Mouse (Mus musculus) c-Kit-positive CD71-negative TER-119-negative erythroid progenitor cells, embryonic 14.5 days (primary cell): ENCODE measurements around the gene Fbxl7.
"Not testable (repeated sequence)": the region's sequence is repeated elsewhere in the genome, so short reads cannot be mapped to it uniquely, and the experiment has no call there.

Source experiments
- DNase-seq: peaks from one replicate; pipeline ENCODE4 v3.0.0-alpha.2; 2013; ENCODE audit warnings: low read depth

Fbxl7 gene

DNA sequence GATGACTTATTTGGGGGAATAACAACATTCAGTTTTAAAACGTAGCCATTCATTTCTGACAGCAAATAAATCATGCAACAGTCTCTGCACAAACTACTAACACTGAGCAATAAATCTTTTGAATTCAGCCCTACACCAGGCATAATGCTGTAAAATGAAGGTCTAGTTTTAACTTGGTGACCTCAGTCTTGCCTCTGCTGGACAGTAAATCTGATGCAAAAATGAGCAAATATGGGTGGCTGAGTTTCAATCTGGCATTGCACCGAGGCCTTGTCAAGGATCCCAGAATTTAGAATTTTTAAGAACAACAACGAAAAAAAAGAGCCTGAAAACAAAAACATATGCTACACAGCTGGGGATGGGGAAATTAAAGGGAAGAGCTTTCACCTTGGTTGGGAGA is 85.8 kb downstream of the Fbxl7 start:
- no peak for DNase-seq

DNA sequence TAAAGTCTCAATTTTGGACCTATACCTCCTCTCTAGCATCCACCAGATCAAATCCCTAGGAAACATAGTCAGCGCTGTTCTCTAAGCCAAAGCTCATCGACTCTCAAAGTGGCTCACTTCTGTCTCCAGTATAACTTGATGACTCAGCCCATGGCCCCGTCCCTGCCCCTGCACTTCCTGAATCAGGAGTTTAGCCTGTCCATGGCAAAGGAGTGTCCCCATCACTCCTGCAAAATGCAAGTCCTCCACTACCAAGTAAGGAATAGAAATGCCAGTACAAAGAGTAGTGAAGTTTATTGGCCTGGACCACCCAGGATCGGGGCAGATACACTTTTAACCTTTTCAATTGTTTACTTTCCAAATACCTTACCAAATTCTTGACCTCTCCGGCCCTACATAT is 91.3 kb downstream of the Fbxl7 start:
- no peak for DNase-seq

DNA sequence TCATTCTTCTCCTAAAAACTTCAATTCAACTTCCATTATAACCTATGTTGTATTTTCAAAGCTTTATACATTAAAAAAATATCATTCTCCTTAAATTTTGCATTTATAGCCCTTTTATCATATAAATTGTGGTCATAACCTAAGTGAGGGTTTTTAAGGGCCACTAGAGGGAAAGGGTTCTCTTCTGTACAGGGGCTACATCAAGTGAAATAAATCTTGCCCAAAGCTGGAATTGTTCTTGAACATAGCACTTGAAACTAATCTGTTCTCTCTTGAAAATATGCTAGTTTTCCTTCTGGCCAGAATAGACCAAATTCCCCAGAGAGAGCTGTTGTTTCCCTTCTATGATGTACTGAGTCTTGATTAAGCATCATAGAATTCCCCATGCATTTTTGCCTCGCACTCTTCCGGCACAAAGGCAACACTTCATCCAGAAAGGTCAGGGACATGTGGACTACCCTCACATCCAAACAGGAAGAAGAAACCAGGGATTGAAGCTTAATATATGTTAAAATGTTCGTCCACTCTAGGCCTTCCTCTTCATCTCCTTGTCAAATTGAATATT is 95.8 kb downstream of the Fbxl7 start:
- DNase-seq = no peak

DNA sequence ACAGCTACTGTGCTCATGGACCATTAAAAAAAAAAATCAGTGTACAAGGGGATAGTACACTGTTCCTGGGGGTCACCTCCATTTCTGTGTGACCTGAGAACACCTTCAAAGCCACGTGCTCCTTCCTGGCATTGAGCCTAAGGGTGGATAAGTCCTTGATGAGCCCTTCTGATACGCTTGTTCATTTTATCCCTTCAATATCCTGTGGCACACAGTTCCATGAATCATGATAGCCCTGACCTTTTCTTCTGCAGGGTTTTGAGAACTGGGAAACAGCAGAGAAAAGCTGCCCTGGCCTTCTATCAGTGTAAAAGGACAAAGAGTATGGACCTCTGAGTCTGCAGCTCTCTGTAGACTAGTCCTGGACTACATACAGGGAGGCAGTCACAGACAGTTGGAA is 99.4 kb downstream of the Fbxl7 start:
- no peak for DNase-seq

DNA sequence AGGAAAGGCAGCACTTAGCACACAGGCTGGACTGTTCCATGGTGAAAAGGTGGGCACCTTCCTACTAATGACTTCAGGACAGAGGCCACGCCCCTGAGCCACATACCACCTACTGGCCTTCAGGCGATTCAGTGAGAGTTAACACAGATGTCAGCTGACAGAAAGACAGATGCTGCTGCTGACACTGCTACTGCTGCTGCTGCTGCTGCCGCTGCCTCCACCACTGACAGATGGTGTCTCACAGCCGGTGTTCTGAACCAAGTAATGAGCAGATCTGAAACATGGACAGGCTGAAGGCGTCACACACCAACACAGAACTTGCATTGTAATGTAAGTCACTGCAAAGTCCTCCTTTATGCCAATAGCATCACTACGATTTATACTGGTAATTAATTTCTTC is 99.9 kb downstream of the Fbxl7 start:
- no peak for DNase-seq

DNA sequence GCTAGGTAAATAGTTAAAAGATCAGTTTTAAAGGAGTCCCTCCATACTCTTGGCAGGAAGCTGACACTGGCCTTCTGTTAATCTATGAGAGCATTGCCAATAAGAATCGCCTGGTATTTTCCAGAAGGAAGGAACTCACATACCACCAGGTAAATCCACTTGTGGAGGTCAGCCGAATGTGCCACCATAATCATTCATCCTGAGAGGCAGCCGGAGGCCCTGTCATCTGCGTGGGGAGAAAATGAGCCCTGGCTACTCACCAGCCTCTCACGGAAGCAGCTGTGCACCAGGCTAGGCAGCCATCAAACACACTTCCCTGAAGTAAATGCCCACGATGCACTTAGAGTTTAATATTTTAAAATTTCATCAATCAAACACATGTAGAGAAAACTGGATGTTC is 108.2 kb downstream of the Fbxl7 start:
- DNase-seq = no peak

DNA sequence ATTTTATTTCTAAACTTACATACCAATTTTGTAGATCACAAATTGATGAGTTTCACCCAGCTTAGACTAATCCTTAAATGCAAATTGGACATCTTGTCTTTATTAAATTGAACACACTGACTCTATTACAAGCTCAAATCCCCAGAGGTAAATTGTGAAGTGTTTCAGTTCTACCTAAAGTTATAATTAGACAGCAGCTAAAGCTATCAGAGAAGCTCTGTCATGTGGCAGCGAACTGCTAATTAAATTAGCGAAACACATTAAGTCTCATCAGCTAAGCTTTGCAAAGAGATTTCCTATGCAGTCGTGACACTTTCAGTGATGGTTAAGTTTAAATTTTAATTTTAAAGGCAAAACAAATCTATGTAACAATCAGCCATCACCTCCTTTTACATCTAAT is 114.8 kb downstream of the Fbxl7 start:
- no peak for DNase-seq

DNA sequence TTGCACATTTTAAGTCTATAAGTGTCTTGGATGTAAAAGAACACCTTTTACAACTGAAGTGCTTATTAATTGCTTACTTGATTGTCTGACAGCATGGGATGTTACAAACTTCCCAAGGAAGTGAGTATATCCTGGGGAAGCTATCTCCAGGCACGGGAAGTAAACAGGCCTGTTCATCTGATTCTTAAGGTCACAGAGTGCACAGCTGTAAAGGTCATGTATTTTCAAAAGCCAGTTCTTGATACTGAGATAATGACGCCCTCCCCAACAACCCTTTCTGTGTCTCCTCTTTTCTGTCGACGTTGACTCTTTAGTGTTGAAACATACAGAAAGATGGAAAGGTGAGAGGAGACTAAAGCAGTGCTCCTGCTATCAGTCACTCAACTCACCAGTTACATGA is 116.3 kb downstream of the Fbxl7 start:
- no peak for DNase-seq

DNA sequence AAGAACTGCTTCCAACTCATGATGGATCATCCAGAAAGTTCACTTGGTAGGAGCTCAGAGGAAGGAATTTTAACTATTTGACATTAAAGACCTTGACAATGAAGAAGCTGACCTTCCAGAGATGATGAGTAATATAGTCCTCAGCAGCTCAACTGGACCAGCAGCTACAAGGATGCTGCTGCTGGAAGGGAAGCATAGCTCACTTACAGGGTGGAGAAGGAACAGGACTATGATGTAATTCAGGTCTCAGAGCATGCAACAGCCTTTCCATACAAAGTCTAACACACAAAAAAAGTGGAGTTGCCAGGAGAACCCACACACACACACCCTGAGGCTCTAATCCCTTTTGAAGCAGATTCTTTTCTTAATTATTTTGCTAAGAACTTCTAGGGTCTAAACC is 119.7 kb downstream of the Fbxl7 start:
- no peak for DNase-seq

DNA sequence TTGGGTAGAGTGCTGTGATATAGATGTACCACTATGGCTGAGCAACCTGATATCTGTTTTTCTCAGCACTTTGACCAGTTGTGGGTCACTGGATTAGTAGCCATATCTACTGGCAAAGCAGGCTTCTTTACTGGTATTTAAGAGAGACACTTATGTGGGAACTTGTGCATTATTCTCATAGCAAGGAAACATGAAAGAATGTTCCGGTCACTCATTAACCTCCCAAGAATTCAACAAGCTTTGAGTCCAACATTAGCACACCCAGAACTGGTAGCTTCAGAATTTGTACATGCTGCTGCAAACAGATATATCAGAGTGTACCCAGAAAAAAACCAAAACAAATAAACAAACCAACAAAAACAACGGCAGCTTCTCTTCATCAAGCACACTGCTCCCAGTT is 120.5 kb downstream of the Fbxl7 start:
- DNase-seq = no peak

DNA sequence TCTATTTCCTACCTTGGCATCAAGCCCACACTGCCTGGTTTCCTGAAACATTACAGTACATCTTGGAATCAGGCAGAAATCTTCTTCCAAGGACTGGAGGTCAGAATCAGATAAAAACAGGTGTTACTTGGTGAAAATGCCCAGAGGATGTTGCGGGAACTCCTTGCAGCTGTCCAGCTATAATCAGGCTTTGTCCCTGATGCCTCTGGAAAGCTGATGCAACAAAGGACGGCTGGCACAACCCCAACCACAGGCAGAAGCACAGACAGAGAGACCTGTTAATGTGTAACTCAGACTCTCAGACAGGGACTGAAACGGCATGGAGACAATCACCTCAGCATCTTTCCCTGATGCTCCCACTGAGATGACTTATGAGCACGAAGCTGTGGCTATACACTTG is 133.7 kb downstream of the Fbxl7 start:
- DNase-seq = no peak

DNA sequence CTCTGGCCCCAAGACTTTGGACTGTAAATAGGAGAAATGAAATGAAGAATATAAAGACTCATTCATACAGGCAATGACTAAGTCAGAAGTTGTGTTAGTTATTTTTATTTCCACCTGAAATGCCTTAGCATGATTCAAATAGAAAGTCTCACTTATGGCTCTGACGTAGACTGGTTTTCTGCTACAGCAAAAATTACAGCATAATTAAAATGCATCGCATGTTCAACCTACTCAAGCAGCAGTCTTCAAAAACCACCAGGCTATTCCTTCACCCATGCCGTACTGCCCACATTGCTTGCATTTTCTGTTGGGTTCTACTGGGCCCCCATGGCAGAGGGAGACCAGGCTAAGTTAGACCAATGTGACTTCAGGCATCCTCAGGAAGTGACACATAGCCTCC is 146.9 kb downstream of the Fbxl7 start:
- no peak for DNase-seq

DNA sequence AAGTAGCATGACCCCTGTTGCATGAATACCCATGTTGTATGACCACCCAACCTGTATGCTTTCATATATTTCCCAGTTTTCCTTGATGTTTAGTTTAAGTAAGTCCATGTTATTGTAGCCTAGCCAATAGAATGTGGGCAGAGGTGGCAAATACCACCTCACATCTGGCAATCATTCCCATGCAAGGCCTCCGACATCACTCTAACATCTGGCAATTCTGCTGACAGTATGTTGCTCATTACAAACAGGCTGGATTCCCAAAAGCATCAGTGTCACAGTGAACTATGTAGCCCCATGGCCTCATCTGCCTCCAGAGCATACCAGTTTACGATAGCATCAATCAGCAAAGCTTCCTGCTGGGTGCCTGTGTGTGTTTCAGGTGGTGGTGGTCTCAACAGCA is 163.0 kb downstream of the Fbxl7 start:
- no peak for DNase-seq

DNA sequence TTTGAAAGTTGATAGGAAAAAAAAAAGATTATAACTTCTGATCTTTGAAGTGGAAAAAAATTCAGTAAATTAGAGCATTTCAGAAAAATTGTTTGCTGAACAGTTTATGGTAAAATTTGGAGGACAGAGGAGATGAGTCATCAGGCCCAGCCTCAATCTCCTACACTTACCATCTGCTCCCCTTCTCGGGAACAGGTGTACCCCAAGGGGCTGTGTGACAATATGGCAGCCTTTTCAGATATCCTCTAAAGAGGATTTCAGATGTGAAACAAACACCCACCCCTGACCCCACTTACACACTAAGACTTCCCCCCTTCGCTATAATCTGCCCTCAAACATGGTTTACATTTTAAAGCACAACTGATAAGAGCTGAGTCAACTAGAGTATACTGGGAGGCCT is 164.6 kb downstream of the Fbxl7 start:
- no peak for DNase-seq

DNA sequence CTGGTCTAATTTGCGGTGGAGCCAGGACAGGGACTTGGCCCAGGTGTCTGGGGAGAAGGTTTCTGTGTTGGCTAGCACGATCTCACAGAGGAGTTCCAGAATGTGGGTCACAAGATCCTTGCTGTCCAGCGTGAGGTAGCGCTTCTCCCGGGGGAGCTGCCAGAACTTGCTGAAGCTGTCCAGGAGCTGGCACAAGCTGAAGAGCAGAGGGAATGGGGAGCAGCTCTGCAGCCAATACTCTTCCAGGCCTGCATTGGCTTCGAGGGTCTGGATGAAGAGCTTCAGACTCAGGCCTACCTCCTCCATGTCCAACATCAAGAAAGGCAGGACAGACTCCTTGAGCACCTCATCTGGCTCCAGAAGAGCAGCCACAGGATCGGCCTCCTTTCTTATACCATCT is 166.0 kb downstream of the Fbxl7 start:
- DNase-seq = not testable (repeated sequence)

DNA sequence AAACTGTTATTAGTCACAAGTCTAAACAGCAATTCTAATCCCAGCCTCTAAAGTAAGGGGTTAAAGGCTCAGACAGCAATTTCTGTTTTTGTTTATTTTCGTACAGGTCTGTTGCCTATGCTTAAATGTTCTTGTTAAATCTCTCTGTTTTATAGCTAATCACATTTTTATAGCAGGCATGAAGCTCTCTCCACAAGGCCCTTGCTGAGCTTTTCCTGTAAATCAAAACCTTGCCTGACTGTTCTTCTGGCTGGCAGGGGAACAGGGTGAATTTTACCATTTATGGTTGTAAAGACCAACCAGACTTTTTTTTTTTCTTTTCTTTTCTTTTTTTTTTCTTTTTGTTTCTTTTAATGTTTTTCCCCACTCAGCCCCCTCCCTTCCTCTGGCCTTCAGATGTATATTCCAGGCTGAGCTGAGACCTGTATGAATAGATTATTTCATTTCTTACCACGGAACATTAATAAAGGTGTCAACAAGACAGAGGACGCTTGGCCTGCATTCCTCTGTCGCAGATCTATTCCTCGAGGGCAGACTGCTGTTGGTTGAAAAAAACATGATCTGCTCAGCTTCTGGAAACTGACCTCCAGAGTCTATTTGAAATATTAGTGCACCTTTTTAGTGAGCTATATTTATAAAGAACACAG is 176.9 kb downstream of the Fbxl7 start:
- no peak for DNase-seq

DNA sequence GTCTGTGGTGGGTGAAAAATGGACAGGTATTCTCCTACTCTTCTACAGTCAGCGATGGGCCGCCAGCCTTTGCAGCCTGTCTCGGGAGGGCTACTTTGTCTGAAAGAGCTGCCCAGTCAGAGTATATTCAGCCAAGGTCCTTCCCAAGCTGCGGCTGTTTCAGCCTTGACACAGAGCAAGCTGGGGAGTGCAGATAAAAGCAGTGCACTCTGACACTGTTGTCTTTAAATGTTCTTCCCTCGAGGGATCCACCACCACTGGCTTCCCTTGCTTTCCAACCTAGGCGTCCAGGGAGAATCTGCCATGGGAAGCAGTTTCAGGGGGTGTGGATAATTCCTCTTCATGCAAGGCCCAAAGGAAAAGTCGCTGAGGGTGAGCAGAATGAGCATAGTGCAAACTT is 177.4 kb downstream of the Fbxl7 start:
- DNase-seq = no peak

DNA sequence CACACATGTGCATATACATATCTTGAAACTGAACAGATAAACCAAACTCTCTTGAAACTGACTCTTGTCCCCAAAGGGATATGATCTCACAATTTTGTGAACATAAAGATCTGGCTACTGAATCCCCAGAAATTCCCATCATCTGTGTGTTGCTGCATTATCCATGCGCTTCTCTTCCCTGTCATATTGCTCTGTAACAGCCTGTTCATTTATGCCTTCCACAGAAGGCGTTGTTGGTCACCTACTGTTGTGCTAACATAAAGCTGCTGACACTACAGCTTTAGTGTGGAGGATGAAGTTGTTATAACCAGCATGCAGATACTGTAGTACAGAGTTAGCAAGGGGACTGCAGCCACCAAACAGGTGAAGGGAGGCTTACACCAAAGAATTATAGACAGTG is 179.2 kb downstream of the Fbxl7 start:
- DNase-seq = no peak

DNA sequence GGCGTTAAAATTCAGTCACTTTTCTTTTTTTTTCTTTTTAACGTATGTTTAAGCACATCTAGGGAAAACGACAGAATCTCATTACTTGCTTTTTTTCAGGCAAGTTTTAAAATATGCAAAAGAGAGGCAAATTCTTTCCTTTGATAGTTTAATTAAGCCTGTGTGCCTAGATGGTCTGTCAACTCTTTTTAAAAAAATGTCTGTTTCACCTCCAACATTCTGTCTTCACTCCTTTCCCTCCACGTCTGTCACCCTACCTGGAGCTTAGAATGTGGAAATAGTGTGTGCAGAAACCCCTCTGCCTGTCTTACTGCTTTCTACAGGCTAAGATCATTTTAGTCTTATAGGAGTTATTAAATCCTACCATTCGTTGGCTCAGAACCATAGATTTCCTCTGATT is 179.7 kb downstream of the Fbxl7 start:
- DNase-seq = no peak

DNA sequence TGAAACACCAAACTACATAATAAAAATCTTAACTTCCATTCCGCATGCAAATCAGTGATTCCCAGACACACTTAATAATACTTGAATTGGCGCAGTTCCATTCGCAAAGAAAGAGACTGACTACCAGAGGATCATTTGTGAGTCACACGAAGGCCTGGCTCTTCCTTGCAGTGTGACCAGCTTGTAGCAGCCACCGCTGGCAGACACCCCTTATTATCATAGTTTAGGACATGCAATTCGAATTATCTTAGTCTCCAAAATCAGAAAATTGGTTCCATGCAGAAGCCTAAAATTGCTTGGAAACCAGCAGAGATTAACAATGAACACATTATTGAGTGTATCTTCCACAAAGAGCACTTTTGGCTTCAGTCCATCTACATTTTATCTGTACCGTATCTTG is 183.1 kb downstream of the Fbxl7 start:
- no peak for DNase-seq

DNA sequence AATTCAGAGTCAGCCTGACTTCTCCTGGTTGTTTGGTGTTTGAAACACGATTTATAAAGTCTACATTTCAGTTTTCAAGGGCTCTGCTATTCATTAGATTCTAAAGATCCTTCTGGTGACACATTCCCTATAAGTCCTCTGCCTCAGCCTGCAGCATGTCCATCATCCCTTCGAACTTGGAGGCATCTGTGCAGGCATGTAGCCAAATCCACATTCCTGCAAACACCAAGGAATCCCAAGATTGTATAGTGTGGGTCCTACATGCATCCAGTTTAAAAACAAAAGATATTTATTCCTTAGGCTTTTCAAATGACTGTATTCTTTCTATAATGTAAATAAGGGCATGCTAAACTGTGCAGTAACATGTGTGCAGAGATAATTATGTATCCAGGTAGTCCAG is 190.4 kb downstream of the Fbxl7 start:
- DNase-seq = no peak

DNA sequence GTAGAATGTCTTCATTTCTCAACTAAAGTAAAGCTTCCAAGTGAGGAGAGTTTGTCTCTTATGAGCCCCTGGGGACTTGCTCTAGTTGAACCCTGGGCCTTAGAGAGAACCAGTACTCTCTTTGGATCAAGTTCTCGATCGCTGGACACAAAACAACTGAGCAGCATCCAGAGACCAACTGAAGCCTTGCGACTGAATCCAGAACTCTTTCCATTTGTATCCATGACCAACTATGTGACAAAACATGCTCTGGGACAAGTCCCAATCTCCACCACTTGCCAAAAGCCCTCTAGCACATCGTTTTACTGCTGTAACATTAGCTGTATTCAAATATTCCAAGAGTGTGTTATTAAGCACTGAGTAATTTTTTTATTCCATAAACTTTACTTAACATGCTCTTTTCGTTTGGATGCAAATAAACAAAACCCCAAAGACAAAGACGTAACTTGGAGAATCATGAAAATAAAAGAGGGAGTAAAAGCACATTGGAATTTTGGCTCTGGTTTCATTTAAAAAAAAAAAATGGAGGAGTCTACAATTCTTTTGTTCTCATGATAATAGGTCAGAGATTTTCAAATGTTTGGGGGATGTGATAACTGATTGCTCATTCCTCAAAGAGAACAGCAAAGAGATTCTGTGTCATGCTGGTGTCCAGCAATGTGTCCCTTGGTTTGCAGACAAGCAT is 192.1 kb downstream of the Fbxl7 start:
- DNase-seq = no peak

DNA sequence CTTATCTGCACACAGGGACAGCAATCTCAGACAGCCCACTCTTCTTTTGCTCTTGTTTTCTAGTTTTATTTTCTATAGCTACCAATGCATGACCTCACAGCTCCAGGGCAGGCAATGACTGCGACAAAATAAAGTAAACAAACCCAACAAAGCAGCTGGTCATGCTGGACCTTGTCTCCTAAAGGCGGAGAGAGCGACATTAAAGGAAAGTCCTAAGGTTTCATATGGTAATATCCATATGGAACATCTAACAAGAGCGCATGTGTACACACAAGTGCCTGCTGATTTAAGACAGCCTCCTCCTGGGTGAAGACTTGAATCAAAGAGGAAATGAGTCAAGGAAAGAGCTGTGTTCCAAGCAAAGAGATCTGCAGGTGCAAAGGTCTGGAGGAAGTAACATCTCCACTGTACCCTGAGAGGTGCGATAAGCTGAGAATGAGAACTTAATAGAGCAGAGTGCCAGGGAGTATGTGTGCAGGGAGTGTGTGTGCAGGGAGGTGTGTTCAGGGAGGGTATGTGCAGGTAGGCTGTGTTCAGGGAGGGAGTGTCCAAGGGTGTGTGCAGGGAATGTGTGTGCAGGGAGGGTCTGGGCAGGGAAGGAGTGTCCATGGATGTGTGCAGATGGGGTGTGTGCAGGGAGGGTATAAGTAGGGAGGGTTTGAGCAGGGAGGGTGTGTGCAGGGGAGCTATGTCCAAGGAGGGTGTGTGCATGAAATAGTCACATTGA is 193.3 kb downstream of the Fbxl7 start:
- no peak for DNase-seq
